Mouse (Mus musculus) embryonic facial prominence, embryonic 12.5 days (tissue): ENCODE results near the gene Rpl3l. TPM values are rescaled to one million over a fixed set of nuclear protein-coding genes. Genes with fewer than 3 reads are reported as not detected.
A peak's percentile ranks its signal among the peaks of the same experiment; 100 is the strongest.

Source experiments
- ATAC-seq: fragments of 200-750 bp; cut with Nextera tagmentation; 2 replicates; pipeline ENCODE4 v1.8.0; 2017; ENCODE audit not compliant: insufficient number of reproducible peaks, insufficient read depth, low FRiP score, low TSS enrichment
- H3K27ac ChIP-seq: fragments of 300-500 bp; sonication (generic); 2 replicates; pipeline ENCODE4 v1.5.1; 2016; ENCODE audit warnings: mild to moderate bottlenecking
- H3K27me3 ChIP-seq: fragments of 300-500 bp; sonication (generic); 2 replicates; pipeline ENCODE4 v1.6.1; 2016; ENCODE audit warnings: mild to moderate bottlenecking, moderate library complexity
- H3K36me3 ChIP-seq: fragments of 300-500 bp; sonication (generic); 2 replicates; pipeline ENCODE4 v1.6.1; 2016; ENCODE audit warnings: mild to moderate bottlenecking
- H3K4me1 ChIP-seq: fragments of 300-500 bp; sonication (generic); 2 replicates; pipeline ENCODE4 v1.6.1; 2016
- H3K4me2 ChIP-seq: fragments of 300-500 bp; sonication (generic); replicated peaks from 2 replicates; pipeline ENCODE4 v1.6.1; 2016; ENCODE audit warnings: mild to moderate bottlenecking, moderate library complexity
- H3K4me3 ChIP-seq: fragments of 300-500 bp; sonication (generic); 2 replicates; pipeline ENCODE4 v1.5.1; 2016; ENCODE audit warnings: mild to moderate bottlenecking
- H3K9ac ChIP-seq: fragments of 300-500 bp; sonication (generic); 2 replicates; pipeline ENCODE4 v1.6.1; 2016; ENCODE audit warnings: mild to moderate bottlenecking, moderate library complexity
- H3K9me3 ChIP-seq: fragments of 300-500 bp; sonication (generic); 2 replicates; pipeline ENCODE4 v1.6.1; 2016; ENCODE audit warnings: mild to moderate bottlenecking, moderate library complexity
- WGBS: fragments of 180-500 bp; shearing (Covaris S2); methylation state at CpG from one replicate; pipeline ENCODE4 v1.1.7; 2016; 5-methylcytosine and 5-hydroxymethylcytosine counted together
- polyA plus RNA-seq: library from polyadenylated mRNA; unstranded; fragments of >200 nt; fragmentation: Nextera tagmentation; extraction: Ambion mirVana; gene quantifications from 2 replicates; pipeline ENCODE4 v1.2.1, GENCODE M21; 2016

Rpl3l gene
- not detected in 2 replicates for polyA plus RNA-seq

DNA sequence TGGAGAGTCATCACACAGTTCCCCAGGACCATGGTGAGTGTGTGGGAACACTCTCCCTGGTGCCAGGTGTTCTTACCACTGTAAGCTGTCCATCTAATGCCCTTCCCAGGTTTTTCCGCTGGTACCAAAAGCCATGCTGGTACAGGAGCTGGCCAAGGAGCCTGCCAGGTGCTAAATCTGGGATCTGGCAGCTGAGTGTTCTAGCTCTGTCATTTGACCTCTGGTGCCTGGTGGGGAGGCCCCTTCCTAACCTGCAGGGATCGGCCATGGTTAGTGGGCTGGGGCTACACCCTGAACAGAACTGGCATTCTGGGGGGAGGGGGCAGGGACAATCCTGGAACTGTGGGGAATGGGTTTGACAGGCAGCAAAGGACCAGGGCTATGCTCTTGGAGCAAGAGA, at the start of gene Rpl3l:
Gene Rpl3l (plus strand): TSS at position 203 of the 400 bp plus-strand sequence.
- ATAC-seq: no peak
- Histone ChIP-seq H3K9me3 (no peaks in the 10 kb centered on the region), H3K27ac (no peak within 1 kb of the TSS), H3K4me1 (peaks cover 7% of the 10 kb centered on the region), H3K27me3 (no peaks in the 10 kb centered on the region), H3K9ac (no peak within 1 kb of the TSS), H3K4me2 (no peak within 1 kb of the TSS), H3K4me3 (no peak within 1 kb of the TSS), H3K36me3 (no peaks in the 10 kb centered on the region; the same call in 1 of the 2 replicates)
- 72% methylated on average over 2 of the region's 2 CpGs for WGBS

- WGBS: 26% methylated on average over 16 of the region's 16 CpGs
- H3K9me3 ChIP-seq: no peaks in the 10 kb centered on the region
- H3K4me1 ChIP-seq: peaks cover 10% of the 10 kb centered on the region; the same call in 1 of the 2 replicates
- H3K4me2 ChIP-seq: peak overlapping the region; percentile 11; the same call in 1 of the 2 replicates
- peaks cover 11% of the 10 kb centered on the region for H3K36me3 ChIP-seq
- H3K4me3 ChIP-seq: no peak overlapping the region
- no peak for ATAC-seq
- peaks cover 49% of the 10 kb centered on the region for H3K27me3 ChIP-seq
- no peak overlapping the region for H3K27ac ChIP-seq
- H3K9ac ChIP-seq: no peak overlapping the region
These were observed 41.1 kb upstream of the Rpl3l start for GRCm38 (mm10) chr17:24686514-24686913.

- ATAC-seq: no peak
- 2% methylated on average over 25 of the region's 25 CpGs for WGBS
- H3K27me3 ChIP-seq: peaks cover 49% of the 10 kb centered on the region
- H3K9me3 ChIP-seq: no peaks in the 10 kb centered on the region
- peaks cover 10% of the 10 kb centered on the region; the same call in 1 of the 2 replicates for H3K4me1 ChIP-seq
- no peak overlapping the region for H3K9ac ChIP-seq
- H3K4me2 ChIP-seq: peak overlapping the region; percentile 47
- H3K27ac ChIP-seq: no peak overlapping the region
- H3K4me3 ChIP-seq: peak overlapping the region; percentile 32
- peaks cover 7% of the 10 kb centered on the region; the same call in 1 of the 2 replicates for H3K36me3 ChIP-seq
These were observed 40.4 kb upstream of the Rpl3l start for GRCm38 (mm10) chr17:24687146-24687595.

DNA sequence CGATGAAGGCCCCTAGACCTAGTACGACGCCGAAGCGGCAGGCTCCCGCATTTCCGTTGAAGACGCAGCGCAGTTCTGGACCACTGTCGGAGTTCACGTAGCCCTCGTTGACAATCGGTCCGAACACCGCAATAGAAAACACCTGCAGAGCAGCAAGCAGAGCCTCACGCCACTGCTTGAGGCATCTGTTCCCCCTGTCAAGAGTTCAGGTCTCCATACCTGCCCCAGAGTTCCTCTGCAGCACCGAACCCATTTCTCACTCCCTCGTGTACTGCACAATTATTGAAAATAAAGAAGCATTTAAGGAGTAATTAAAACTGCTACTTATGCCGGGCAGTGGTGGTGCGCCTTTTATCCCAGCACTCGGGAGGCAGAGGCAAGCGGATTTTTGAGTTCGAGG, 40.0 kb upstream of the Rpl3l start:
- H3K9me3 ChIP-seq: no peaks in the 10 kb centered on the region
- no peak overlapping the region for H3K27ac ChIP-seq
- WGBS: 18% methylated on average over 23 of the region's 23 CpGs
- peaks cover 7% of the 10 kb centered on the region for H3K36me3 ChIP-seq
- peaks cover 10% of the 10 kb centered on the region; the same call in 1 of the 2 replicates for H3K4me1 ChIP-seq
- H3K9ac ChIP-seq: no peak overlapping the region
- H3K4me3 ChIP-seq: peak overlapping the region; percentile 32
- H3K27me3 ChIP-seq: peaks cover 49% of the 10 kb centered on the region
- H3K4me2 ChIP-seq: peak overlapping the region; percentile 47
- no peak for ATAC-seq

DNA sequence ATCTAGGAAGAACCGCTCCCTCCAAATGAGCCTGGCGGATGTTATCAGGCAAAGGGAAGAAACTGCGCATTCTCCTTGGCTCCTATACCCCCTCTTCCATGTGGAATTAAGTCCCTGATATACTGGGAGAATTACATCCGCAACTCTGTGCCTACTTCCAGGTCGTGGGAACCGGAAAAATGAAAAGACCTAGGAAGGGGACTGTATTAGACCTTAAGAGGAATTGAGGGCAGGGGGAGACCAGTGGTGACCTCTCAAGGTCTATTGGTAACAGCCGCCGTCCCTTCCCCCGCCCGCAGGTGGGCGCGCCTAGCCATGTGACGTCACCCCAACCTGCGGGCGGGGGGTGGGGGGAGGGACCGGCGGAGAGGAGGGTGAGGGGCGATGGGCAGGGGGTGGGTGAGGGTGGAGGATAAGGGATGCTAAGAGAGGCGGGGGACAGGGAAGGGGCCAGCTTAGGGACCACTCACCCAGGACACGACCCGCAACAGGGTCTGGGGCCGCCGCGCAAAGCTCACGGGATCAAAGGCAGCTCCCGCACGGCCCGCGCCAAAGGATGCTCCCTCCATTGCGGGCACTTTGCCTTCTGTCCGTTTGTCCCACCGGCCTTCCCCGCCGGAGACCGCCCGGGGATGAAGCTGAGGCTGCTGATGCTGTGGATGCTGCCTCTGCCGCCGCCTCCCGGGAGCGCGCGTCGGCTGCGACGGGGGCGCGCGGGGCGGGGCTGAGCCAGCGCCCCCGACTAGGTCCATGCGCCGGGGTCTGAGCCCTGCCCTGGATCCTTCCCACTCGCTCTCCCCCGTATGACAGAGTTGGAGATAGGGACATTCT, 38.2 kb upstream of the Rpl3l start, which contains the start of gene Syngr3:
Gene Syngr3 (minus strand): TSS at position 705 of the 831 bp plus-strand sequence.
- no peak within 1 kb of the TSS for H3K27ac ChIP-seq
- peaks cover 15% of the 10 kb centered on the region for H3K36me3 ChIP-seq
- H3K4me1 ChIP-seq: peaks cover 10% of the 10 kb centered on the region; the same call in 1 of the 2 replicates
- ATAC-seq: no peak
- H3K27me3 ChIP-seq: peaks cover 49% of the 10 kb centered on the region
- under 1% methylated on average over 44 of the region's 55 CpGs for WGBS
- H3K9ac ChIP-seq: peak within 1 kb of the TSS; percentile 60
- no peaks in the 10 kb centered on the region for H3K9me3 ChIP-seq
- H3K4me2 ChIP-seq: peak within 1 kb of the TSS; percentile 96
- peak within 1 kb of the TSS; percentile 61 for H3K4me3 ChIP-seq

- peaks cover 15% of the 10 kb centered on the region for H3K36me3 ChIP-seq
- H3K27ac ChIP-seq: no peak overlapping the region
- no peaks in the 10 kb centered on the region for H3K9me3 ChIP-seq
- peaks cover 39% of the 10 kb centered on the region for H3K27me3 ChIP-seq
- peaks cover 19% of the 10 kb centered on the region for H3K4me1 ChIP-seq
- WGBS: 90% methylated on average over 5 of the region's 5 CpGs
- H3K4me2 ChIP-seq: no peak overlapping the region
- H3K4me3 ChIP-seq: peak overlapping the region; percentile 1; the same call in 1 of the 2 replicates
- no peak for ATAC-seq
- H3K9ac ChIP-seq: no peak overlapping the region
These were observed 35.2 kb upstream of the Rpl3l start for GRCm38 (mm10) chr17:24692385-24692784.

GRCm38 (mm10) chr17:24695326-24696010, 32.2 kb upstream of the Rpl3l start:
- Histone ChIP-seq H3K36me3 (peaks cover 27% of the 10 kb centered on the region), H3K4me2 (peak overlapping the region; percentile 66), H3K9ac (peak overlapping the region; percentile 81), H3K9me3 (no peaks in the 10 kb centered on the region), H3K4me3 (peak overlapping the region; percentile 87), H3K4me1 (peaks cover 21% of the 10 kb centered on the region), H3K27ac (peak overlapping the region; percentile 91), H3K27me3 (peaks cover 8% of the 10 kb centered on the region)
- peak; percentile 8; the same call in 1 of the 2 replicates for ATAC-seq
- WGBS: 5% methylated on average over 51 of the region's 51 CpGs

DNA sequence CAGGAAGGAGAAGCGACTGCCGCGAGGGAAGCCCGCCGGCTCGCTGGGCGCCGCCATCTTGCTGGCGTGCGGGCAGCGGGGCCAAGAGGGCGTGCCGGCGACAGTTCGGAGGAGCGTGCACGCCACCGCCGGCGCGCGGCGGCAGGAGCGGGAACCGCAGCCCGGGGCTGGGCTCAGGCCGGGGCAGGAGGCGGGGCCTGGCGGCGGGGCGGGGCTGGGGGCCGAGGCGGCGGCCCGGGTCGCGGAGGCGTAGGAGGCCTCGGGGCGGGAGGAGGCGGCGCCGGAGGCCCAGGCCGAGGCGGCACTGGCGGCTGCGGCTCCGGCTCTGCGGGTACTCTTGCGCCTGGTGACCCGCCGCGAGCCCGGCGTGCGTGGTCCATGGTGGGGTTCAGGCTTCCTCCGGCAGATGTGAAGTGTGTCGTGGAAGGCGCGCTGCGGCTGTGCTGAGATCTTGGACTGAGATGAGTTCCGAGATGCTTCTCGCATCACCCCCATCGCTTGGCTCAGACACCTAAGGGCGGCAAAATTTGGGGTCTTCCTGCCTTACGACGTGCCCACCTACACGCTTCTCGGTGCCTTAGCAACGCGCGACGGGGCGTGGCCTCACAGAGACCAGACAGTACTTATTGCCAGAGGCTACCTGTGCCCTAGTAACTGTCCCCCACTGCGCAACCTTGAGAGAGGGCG, 31.5 kb upstream of the Rpl3l start, which contains the start of the genes Gfer and Noxo1:
Gene Gfer (minus strand): TSS at position 146 of the 687 bp plus-strand sequence.
Gene Noxo1 (plus strand): TSS at position 224 of the 687 bp plus-strand sequence.
- H3K9ac ChIP-seq: peak within 1 kb of the TSS; percentile 81
- WGBS: under 1% methylated on average over 66 of the region's 76 CpGs
- H3K4me1 ChIP-seq: peaks cover 21% of the 10 kb centered on the region
- peak within 1 kb of the TSS; percentile 91 for H3K27ac ChIP-seq
- peaks cover 34% of the 10 kb centered on the region for H3K36me3 ChIP-seq
- peak; percentile 85 for ATAC-seq
- peak within 1 kb of the TSS; percentile 66 for H3K4me2 ChIP-seq
- peaks cover 1% of the 10 kb centered on the region; the same call in 1 of the 2 replicates for H3K27me3 ChIP-seq
- H3K4me3 ChIP-seq: peak within 1 kb of the TSS; percentile 87
- no peaks in the 10 kb centered on the region for H3K9me3 ChIP-seq

DNA sequence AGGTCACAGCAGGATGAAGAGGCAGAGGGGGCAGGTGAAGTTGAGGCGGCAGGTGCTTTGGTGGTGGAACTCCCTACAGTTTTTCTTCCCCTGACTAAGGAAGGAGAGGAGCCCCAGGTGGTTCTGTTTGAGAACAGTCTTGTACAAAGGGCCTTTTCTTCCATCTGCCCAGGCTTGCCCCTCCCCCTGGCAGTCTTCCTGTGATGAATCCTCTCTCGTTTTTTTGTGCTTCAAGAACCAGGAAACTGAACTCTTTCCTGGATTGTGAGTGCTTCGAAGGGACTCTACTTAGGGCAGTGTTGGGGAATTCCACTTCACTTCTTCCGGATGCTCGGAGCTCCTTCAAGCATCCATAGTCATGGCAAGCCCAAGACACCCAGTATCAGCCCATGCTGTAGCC, 29.6 kb upstream of the Rpl3l start:
- Histone ChIP-seq H3K4me2 (0 out of 2 replicates have a peak overlapping the region, but pooled peaks have one; percentile 4), H3K27me3 (no peaks in the 10 kb centered on the region), H3K27ac (no peak overlapping the region), H3K4me1 (peaks cover 21% of the 10 kb centered on the region), H3K36me3 (peaks cover 40% of the 10 kb centered on the region), H3K4me3 (no peak overlapping the region), H3K9ac (no peak overlapping the region), H3K9me3 (no peaks in the 10 kb centered on the region)
- ATAC-seq: no peak
- WGBS: 11% methylated on average over 5 of the region's 5 CpGs

DNA sequence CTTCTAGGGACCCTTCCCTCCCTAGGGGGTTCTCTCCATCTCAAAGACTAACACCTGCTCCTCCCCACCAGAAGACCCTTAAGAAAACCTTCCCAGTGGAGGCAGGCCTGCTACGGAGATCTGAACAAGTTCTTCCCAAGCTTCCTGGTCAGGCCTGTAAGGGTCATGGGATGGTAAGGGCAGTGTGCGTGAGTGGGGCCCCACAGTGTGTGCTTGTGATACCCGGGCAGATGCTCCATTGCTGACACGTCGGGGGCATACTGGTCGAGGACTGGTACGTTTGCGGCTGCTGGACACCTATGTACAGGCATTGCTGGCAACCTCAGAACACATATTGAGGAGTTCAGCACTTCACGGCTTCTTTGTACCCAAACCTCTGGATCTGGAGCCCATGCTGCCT, 28.9 kb upstream of the Rpl3l start:
- no peak overlapping the region for H3K4me3 ChIP-seq

GRCm38 (mm10) chr17:24699473-24699872, 28.1 kb upstream of the Rpl3l start:
- peaks cover 46% of the 10 kb centered on the region for H3K36me3 ChIP-seq
- 80% methylated on average over 2 of the region's 2 CpGs for WGBS

More for the DNA sequence above, 28.9 kb upstream of the Rpl3l start:
- Histone ChIP-seq H3K27me3 (no peaks in the 10 kb centered on the region), H3K9ac (no peak overlapping the region), H3K4me2 (0 out of 2 replicates have a peak overlapping the region, but pooled peaks have one; percentile 4), H3K4me1 (peaks cover 21% of the 10 kb centered on the region), H3K9me3 (no peaks in the 10 kb centered on the region), H3K27ac (no peak overlapping the region), H3K36me3 (peaks cover 39% of the 10 kb centered on the region)
- WGBS: 64% methylated on average over 9 of the region's 9 CpGs
- no peak for ATAC-seq

More at GRCm38 (mm10) chr17:24699473-24699872, 28.1 kb upstream of the Rpl3l start:
- H3K27ac ChIP-seq: no peak overlapping the region
- H3K4me2 ChIP-seq: no peak overlapping the region
- no peaks in the 10 kb centered on the region for H3K9me3 ChIP-seq
- H3K9ac ChIP-seq: no peak overlapping the region
- peaks cover 21% of the 10 kb centered on the region for H3K4me1 ChIP-seq
- ATAC-seq: no peak
- no peaks in the 10 kb centered on the region for H3K27me3 ChIP-seq
- H3K4me3 ChIP-seq: 0 out of 2 replicates have a peak overlapping the region, but pooled peaks have one; percentile 2
